Mouse (Mus musculus) olfactory bulb, adult 2 months (tissue): ENCODE measurements at regions not wholly inside any gene's neighbourhood (a gene's known extent, or its start where the extent isn't known, plus 50 kb on each side); places are given as distances from the start of the nearest gene placed in this dataset.

Source experiments
- CTCF ChIP-seq: fragments of 200-500 bp; IDR thresholded peaks from 2 replicates; pipeline ENCODE4 v1.5.1; 2012; ENCODE audit warnings: low read depth, mild to moderate bottlenecking, low read length, moderate library complexity; ENCODE audit not compliant: insufficient read depth
- POLR2A ChIP-seq: fragments of 200-500 bp; IDR thresholded peaks from 2 replicates; pipeline ENCODE4 v1.6.1; 2012; ENCODE audit warnings: mild to moderate bottlenecking, low read depth, low read length, moderate library complexity; ENCODE audit not compliant: insufficient read depth

- TF ChIP-seq CTCF (no peak), POLR2A (no peak)
These were observed 714.9 kb upstream of the 3110018I06Rik start for GRCm38 (mm10) chr12:106773536-106773935.
